22 mouse cellular contexts compared by ENCODE assay signal in the genomic region with DNA sequence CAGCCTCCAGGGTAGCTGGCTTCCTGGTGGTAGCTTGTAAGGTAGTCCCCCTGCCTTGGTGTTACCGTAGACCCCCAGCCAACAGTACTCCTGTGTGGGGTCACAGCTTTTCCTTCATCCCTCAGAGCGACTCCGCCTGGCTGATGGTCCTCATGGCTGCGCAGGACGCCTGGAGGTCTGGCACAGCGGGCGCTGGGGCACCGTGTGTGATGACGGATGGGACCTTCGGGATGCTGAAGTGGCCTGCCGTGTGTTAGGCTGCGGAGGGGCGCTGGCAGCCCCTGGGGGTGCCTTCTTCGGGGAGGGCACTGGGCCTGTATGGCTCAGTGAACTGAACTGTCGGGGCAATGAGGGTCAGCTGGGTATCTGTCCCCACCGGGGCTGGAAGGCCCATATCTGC. TPM values are rescaled to one million over a fixed set of nuclear protein-coding genes. Genes with fewer than 3 reads are reported as not detected.
A peak's percentile ranks its signal among the peaks of the same experiment; 100 is the strongest.
DNase-seq lines count a peak whose midpoint lies in the region; ATAC-seq and TF ChIP-seq lines count a peak whose summit lies in the region.
"Had no signal": no experiment of that assay in that cellular context is flagged by ENCODE, and none has a peak within 500 bp of the region (broad histone marks: within the 10 kb centered on the region; RNA-seq: fewer than 3 reads in every experiment).

No protein-coding gene starts in this region.

- no peak for TF ChIP-seq CTCF in gastrocnemius, adult 2 months (IDR thresholded peaks at IDR 0.05)
- no peak for TF ChIP-seq CTCF in lung, postnatal 0 days (IDR thresholded peaks at IDR 0.05)

- H3K27ac ChIP-seq in gastrocnemius, adult 2 months = peak overlapping the region; percentile 86
- H3K27ac ChIP-seq in lung, postnatal 0 days (ENCODE audit: low read length) = peak overlapping the region; percentile 14; the same call in 1 of the 2 replicates
- H3K27ac ChIP-seq in embryonic facial prominence, embryonic 14.5 days (replicated peaks; ENCODE audit: low read depth, low read length) = no peak overlapping the region
- peak overlapping the region; percentile 94; the same call in 1 of the 2 replicates for H3K27ac ChIP-seq in limb, embryonic 13.5 days
- H3K27ac ChIP-seq: hindbrain, embryonic 15.5 days had no signal

- H3K36me3 ChIP-seq in lung, postnatal 0 days (ENCODE audit: insufficient read depth, low read length) = no peaks in the 10 kb centered on the region
- H3K36me3 ChIP-seq in embryonic facial prominence, embryonic 14.5 days (ENCODE audit: control insufficient read depth, insufficient read depth, low read length) = no peaks in the 10 kb centered on the region
- H3K36me3 ChIP-seq in limb, embryonic 13.5 days = no peaks in the 10 kb centered on the region
- H3K36me3 ChIP-seq: embryonic facial prominence, embryonic 15.5 days; hindbrain, embryonic 15.5 days had no signal

- no peak overlapping the region for H3K9ac ChIP-seq in lung, postnatal 0 days (replicated peaks; ENCODE audit: low read depth)
- 0 out of 2 replicates have a peak overlapping the region, but pooled peaks have one; percentile 14 for H3K9ac ChIP-seq in embryonic facial prominence, embryonic 14.5 days (ENCODE audit: low read depth, low read length)
- peak overlapping the region; percentile 50; the same call in 1 of the 2 replicates for H3K9ac ChIP-seq in limb, embryonic 13.5 days
- H3K9ac ChIP-seq: embryonic facial prominence, embryonic 15.5 days; forebrain, postnatal 0 days; hindbrain, embryonic 15.5 days; lung, embryonic 14.5 days had no signal

- 0 out of 2 replicates have a peak, but pooled peaks cover 3% of the 10 kb centered on the region for H3K27me3 ChIP-seq in lung, postnatal 0 days (replicated peaks; ENCODE audit: insufficient read depth, low read length)
- H3K27me3 ChIP-seq in embryonic facial prominence, embryonic 14.5 days (replicated peaks; ENCODE audit: control insufficient read depth, insufficient read depth, low read length) = no peaks in the 10 kb centered on the region
- H3K27me3 ChIP-seq in limb, embryonic 13.5 days = no peaks in the 10 kb centered on the region
- H3K27me3 ChIP-seq: embryonic facial prominence, embryonic 15.5 days; hindbrain, embryonic 15.5 days; Patski had no signal

- H3K4me3 ChIP-seq in gastrocnemius, adult 2 months = peak overlapping the region; percentile 57
- H3K4me3 ChIP-seq in lung, postnatal 0 days (ENCODE audit: low read depth, low read length) = no peak overlapping the region
- no peak overlapping the region for H3K4me3 ChIP-seq in embryonic facial prominence, embryonic 14.5 days (ENCODE audit: low read depth, low read length)
- peak overlapping the region; percentile 8; the same call in 1 of the 2 replicates for H3K4me3 ChIP-seq in limb, embryonic 13.5 days
- H3K4me3 ChIP-seq: embryonic facial prominence, embryonic 15.5 days; hindbrain, embryonic 15.5 days; myocyte had no signal

- TF ChIP-seq EP300 in lung, postnatal 0 days (IDR thresholded peaks at IDR 0.05) = no peak

- H3K4me2 ChIP-seq in lung, postnatal 0 days (replicated peaks; ENCODE audit: low read depth, low read length) = no peak overlapping the region
- no peak overlapping the region for H3K4me2 ChIP-seq in embryonic facial prominence, embryonic 14.5 days (ENCODE audit: low read depth, low read length)
- peak overlapping the region; percentile 87 for H3K4me2 ChIP-seq in limb, embryonic 13.5 days (replicated peaks)
- H3K4me2 ChIP-seq: embryonic facial prominence, embryonic 15.5 days; heart, embryonic 11.5 days; hindbrain, embryonic 15.5 days had no signal

- intact Hi-C loops in gastrocnemius, adult 2 months (cut with DNase I) = no loop called here

- DNase-seq in gastrocnemius, adult 2 months = no peak
- no peak for DNase-seq in gastrocnemius, postnatal 25 days
- no peak for DNase-seq in lung, postnatal 0 days (ENCODE audit: low spot score)
- no peak for DNase-seq in lung, adult 18-20 months
- no peak for DNase-seq in embryonic facial prominence, embryonic 14.5 days (ENCODE audit: low spot score)
- DNase-seq in ovary, postnatal 14 days (ENCODE audit: low spot score) = no peak
- DNase-seq in spleen, postnatal 36 days (ENCODE audit: low spot score in 2 of 2) = no peak
- DNase-seq: B cell, adult 2 months; forebrain, postnatal 0 days; gastrocnemius, postnatal 14 days; lung, embryonic 14.5 days; right cerebral cortex, postnatal 4 days; thymus, adult 2 months had no signal

- ATAC-seq in lung, postnatal 0 days = no peak
- ATAC-seq in embryonic facial prominence, embryonic 14.5 days (ENCODE audit: low read depth) = no peak
- no peak for ATAC-seq in limb, embryonic 13.5 days (ENCODE audit: low FRiP score, low read depth)
- ATAC-seq: forebrain, postnatal 0 days; Patski had no signal

- 75% methylated on average over 16 of the region's 16 CpGs for WGBS in lung, postnatal 0 days
- 69% methylated on average over 15 of the region's 16 CpGs for whole genome bisulfite sequencing in embryonic facial prominence, embryonic 14.5 days
- WGBS in limb, embryonic 13.5 days = 64% methylated on average over 16 of the region's 16 CpGs

- peaks cover 19% of the 10 kb centered on the region for H3K4me1 ChIP-seq in lung, postnatal 0 days (ENCODE audit: insufficient read depth, low read depth, low read length)
- H3K4me1 ChIP-seq in embryonic facial prominence, embryonic 14.5 days (ENCODE audit: control insufficient read depth, insufficient read depth, low read length) = peaks cover 40% of the 10 kb centered on the region
- peaks cover 62% of the 10 kb centered on the region for H3K4me1 ChIP-seq in limb, embryonic 13.5 days

- H3K9me3 ChIP-seq in lung, postnatal 0 days (ENCODE audit: low read length) = no peaks in the 10 kb centered on the region
- H3K9me3 ChIP-seq in embryonic facial prominence, embryonic 14.5 days (ENCODE audit: control insufficient read depth, low read length) = no peaks in the 10 kb centered on the region
- H3K9me3 ChIP-seq in limb, embryonic 13.5 days = no peaks in the 10 kb centered on the region
- H3K9me3 ChIP-seq: embryonic facial prominence, embryonic 15.5 days; hindbrain, embryonic 15.5 days had no signal

RNA-seq across cellular contexts. Expression of a gene that starts 1.3 kb away (rescaled TPM):
- 1 to 10 TPM; 4.3 to 8.7 TPM for total RNA-seq in gastrocnemius, adult 2 months (2021)
- total RNA-seq in gastrocnemius, postnatal 25 days (2021) = 10 to 100 TPM; 10.1 to 11.6 TPM
- polyA plus RNA-seq in lung, postnatal 0 days (2015; fragmentation: Nextera tagmentation; extraction: Ambion mirVana) = 1.4 and 1.7 TPM in 2 replicates
- 8.1 and 8.7 TPM in 2 replicates for polyA plus RNA-seq in embryonic facial prominence, embryonic 14.5 days (2014; fragmentation: Nextera tagmentation; extraction: Ambion mirVana)
- polyA plus RNA-seq in limb, embryonic 13.5 days (2015; fragmentation: Nextera tagmentation; extraction: Ambion mirVana) = 6.4 and 8.1 TPM in 2 replicates
- total RNA-seq: megakaryocyte progenitor cell, adult 5-6 weeks had no signal

RNA-seq across cellular contexts. Expression of a gene that starts 5.0 kb away (rescaled TPM):
- total RNA-seq in gastrocnemius, adult 2 months (2021) = 1 to 10 TPM; 2.7 to 5.9 TPM
- 1 to 10 TPM; 3.7 to 5.2 TPM for total RNA-seq in gastrocnemius, postnatal 25 days (2021)
- polyA plus RNA-seq in lung, postnatal 0 days (2015; fragmentation: Nextera tagmentation; extraction: Ambion mirVana) = 1.1 and 2.3 TPM in 2 replicates
- polyA plus RNA-seq in embryonic facial prominence, embryonic 14.5 days (2014; fragmentation: Nextera tagmentation; extraction: Ambion mirVana) = 1.9 and 2.6 TPM in 2 replicates
- 3.1 and 3.3 TPM in 2 replicates for polyA plus RNA-seq in limb, embryonic 13.5 days (2015; fragmentation: Nextera tagmentation; extraction: Ambion mirVana)

RNA-seq across cellular contexts. Expression of a gene that starts 11.8 kb away (rescaled TPM):
- total RNA-seq in gastrocnemius, adult 2 months (2021) = 10 to 100 TPM in 1 of 2 experiments, 1 to 10 TPM in 1; 8.5 to 10.7 TPM
- 1 to 10 TPM; 6.8 to 8.3 TPM for total RNA-seq in gastrocnemius, postnatal 25 days (2021)
- 2.7 TPM in 2 replicates for polyA plus RNA-seq in lung, postnatal 0 days (2015; fragmentation: Nextera tagmentation; extraction: Ambion mirVana)
- polyA plus RNA-seq in embryonic facial prominence, embryonic 14.5 days (2014; fragmentation: Nextera tagmentation; extraction: Ambion mirVana) = 3.7 and 4.0 TPM in 2 replicates
- polyA plus RNA-seq in limb, embryonic 13.5 days (2015; fragmentation: Nextera tagmentation; extraction: Ambion mirVana) = 4.2 and 4.3 TPM in 2 replicates

RNA-seq across cellular contexts. Expression of a gene that starts 20.5 kb away (rescaled TPM):
- under 1 TPM; 0.17 to 0.38 TPM for total RNA-seq in gastrocnemius, adult 2 months (2021)
- total RNA-seq in gastrocnemius, postnatal 25 days (2021) = under 1 TPM; 0.21 to 0.36 TPM
- not detected in 2 replicates for polyA plus RNA-seq in lung, postnatal 0 days (2015; fragmentation: Nextera tagmentation; extraction: Ambion mirVana)
- polyA plus RNA-seq in embryonic facial prominence, embryonic 14.5 days (2014; fragmentation: Nextera tagmentation; extraction: Ambion mirVana) = 0.35 TPM in 1 of 2 replicates, not detected in the other
- polyA plus RNA-seq in limb, embryonic 13.5 days (2015; fragmentation: Nextera tagmentation; extraction: Ambion mirVana) = not detected in 2 replicates
- total RNA-seq: gastrocnemius, postnatal 14 days; liver, adult 2 months; megakaryocyte progenitor cell, adult 5-6 weeks had no signal
- polyA plus RNA-seq: embryonic facial prominence, embryonic 15.5 days; kidney, embryonic 16.5 days; lung, embryonic 14.5 days; myocyte; Patski had no signal

RNA-seq across cellular contexts. Expression of a gene that starts 37.4 kb away (rescaled TPM):
- 10 to 100 TPM; 36.7 to 77.0 TPM for total RNA-seq in gastrocnemius, adult 2 months (2021)
- 10 to 100 TPM; 29.0 to 60.0 TPM for total RNA-seq in gastrocnemius, postnatal 25 days (2021)
- polyA plus RNA-seq in lung, postnatal 0 days (2015; fragmentation: Nextera tagmentation; extraction: Ambion mirVana) = 0.19 and 0.26 TPM in 2 replicates
- 0.64 and 0.92 TPM in 2 replicates for polyA plus RNA-seq in embryonic facial prominence, embryonic 14.5 days (2014; fragmentation: Nextera tagmentation; extraction: Ambion mirVana)
- polyA plus RNA-seq in limb, embryonic 13.5 days (2015; fragmentation: Nextera tagmentation; extraction: Ambion mirVana) = 0.38 and 0.92 TPM in 2 replicates
- total RNA-seq: forebrain, postnatal 0 days; liver, adult 2 months; megakaryocyte progenitor cell, adult 5-6 weeks had no signal
- polyA plus RNA-seq: forebrain, postnatal 0 days; liver, adult 2 months had no signal

Comparison
In these comparisons a context has a peak if more than half of its experiments do, and no peak if none do; other contexts are left out.
1. H3K4me3 ChIP-seq: peak in gastrocnemius, adult 2 months (single experiment) and limb, embryonic 13.5 days (single experiment); none in lung, postnatal 0 days (single experiment) and embryonic facial prominence, embryonic 14.5 days (single experiment).